Mouse (Mus musculus) hindbrain, postnatal 0 days (tissue): Measurements from ENCODE around the gene Sepsecs. TPM values are rescaled to one million over a fixed set of nuclear protein-coding genes. Genes with fewer than 3 reads are reported as not detected.
A peak's percentile ranks its signal among the peaks of the same experiment; 100 is the strongest.

ENCODE experiments used
- ATAC-seq: fragments of 200-750 bp; cut with Nextera tagmentation; 2 replicates; pipeline ENCODE4 v1.8.0; 2017; ENCODE audit warnings: mild to moderate bottlenecking, moderate TSS enrichment, moderate library complexity
- DNase-seq: peaks from one replicate; pipeline ENCODE4 v3.0.0-alpha.2; 2015; ENCODE audit warnings: low spot score
- H3K27ac ChIP-seq: fragments of 300-500 bp; sonication (generic); 2 replicates; pipeline ENCODE4 v1.5.1; 2014; ENCODE audit warnings: mild to moderate bottlenecking
- H3K27me3 ChIP-seq: fragments of 300-500 bp; sonication (generic); 2 replicates; pipeline ENCODE4 v1.6.1; 2014; ENCODE audit warnings: low read length, mixed read lengths; ENCODE audit not compliant: insufficient read depth
- H3K36me3 ChIP-seq: fragments of 300-500 bp; sonication (generic); 2 replicates; pipeline ENCODE4 v1.6.1; 2014; ENCODE audit warnings: low read length, mixed read lengths; ENCODE audit not compliant: insufficient read depth
- H3K4me1 ChIP-seq: fragments of 300-500 bp; sonication (generic); 2 replicates; pipeline ENCODE4 v1.6.1; 2014; ENCODE audit warnings: antibody characterized with exemption, low read length, mixed read lengths; ENCODE audit not compliant: insufficient read depth
- H3K4me2 ChIP-seq: fragments of 300-500 bp; sonication (generic); 2 replicates; pipeline ENCODE4 v1.6.1; 2014; ENCODE audit warnings: low read depth, mild to moderate bottlenecking, low read length, moderate library complexity, mixed read lengths
- H3K4me3 ChIP-seq: fragments of 300-500 bp; sonication (generic); 2 replicates; pipeline ENCODE4 v1.5.1; 2014; ENCODE audit warnings: low read length
- H3K9ac ChIP-seq: fragments of 300-500 bp; sonication (generic); replicated peaks from 2 replicates; pipeline ENCODE4 v1.6.1; 2014; ENCODE audit warnings: mild to moderate bottlenecking, low read length, moderate library complexity, mixed read lengths
- H3K9me3 ChIP-seq: fragments of 300-500 bp; sonication (generic); 2 replicates; pipeline ENCODE4 v1.6.1; 2016; ENCODE audit warnings: low read length, mixed read lengths
- CTCF ChIP-seq: IDR thresholded peaks from 2 replicates; pipeline ENCODE4 v1.5.1; 2016; ENCODE audit warnings: antibody characterized with exemption, control low read depth, low read depth
- WGBS: fragments of 180-500 bp; shearing (Covaris S2); extraction: QIAGEN DNeasy Blood & Tissue Kit; methylation state at CpG from one replicate; pipeline ENCODE4 v1.1.7; 2014; 5-methylcytosine and 5-hydroxymethylcytosine counted together
- polyA plus RNA-seq: library from polyadenylated mRNA; unstranded; fragments of >200 nt; fragmentation: Nextera tagmentation; extraction: Ambion mirVana; gene quantifications from 2 replicates; pipeline ENCODE4 v1.2.1, GENCODE M21; 2015
- total RNA-seq: library from RNA; depleted of rRNA; stranded (reverse); fragments of >200 nt; gene quantifications from 2 replicates; pipeline ENCODE4 v1.2.3, GENCODE M21; 2014; rRNA removed

The Sepsecs gene
- total and polyA plus RNA-seq, 2 experiments from 2014 or later = 4.5 to 7.2 TPM

DNA sequence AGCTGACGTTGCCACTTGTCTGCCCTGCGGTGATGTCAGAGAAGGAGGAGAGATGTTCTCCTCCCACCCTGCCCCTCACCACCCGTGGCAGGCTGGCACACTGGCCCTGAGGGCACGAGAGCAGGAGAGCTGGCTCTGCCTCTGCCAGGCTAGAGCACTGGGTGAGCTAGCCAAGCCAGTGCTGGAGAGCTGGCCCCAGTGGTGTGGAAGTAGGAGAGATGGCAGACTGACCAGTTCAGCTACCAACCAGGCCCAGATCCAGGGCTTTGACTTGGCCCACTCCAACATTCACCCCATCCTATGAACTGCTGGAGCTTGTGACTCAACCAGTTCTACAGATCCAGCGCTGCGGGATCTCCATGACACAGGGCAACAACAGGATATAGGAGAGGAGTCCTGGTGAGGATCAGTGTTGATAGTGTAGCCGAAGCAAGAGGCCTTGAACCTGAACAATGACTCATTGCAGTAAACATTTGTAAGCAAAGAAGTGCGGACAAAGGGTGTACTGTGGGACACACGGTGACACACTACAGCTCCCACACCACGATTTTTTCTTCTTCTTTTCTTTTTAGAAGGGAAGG lies 58.1 kb downstream of the Sepsecs start:
- peak; percentile 58; the same call in 1 of the 2 replicates for ATAC-seq
- no peaks in the 10 kb centered on the region for H3K9me3 ChIP-seq
- H3K4me3 ChIP-seq = no peak overlapping the region
- H3K27ac ChIP-seq = no peak overlapping the region
- no peak for TF ChIP-seq CTCF
- no peak overlapping the region for H3K4me2 ChIP-seq
- no peak for DNase-seq
- H3K9ac ChIP-seq = no peak overlapping the region
- H3K4me1 ChIP-seq = no peaks in the 10 kb centered on the region; the same call in 1 of the 2 replicates
- H3K36me3 ChIP-seq = no peaks in the 10 kb centered on the region
- no peaks in the 10 kb centered on the region for H3K27me3 ChIP-seq
- WGBS = 66% methylated on average over 8 of the region's 10 CpGs

DNA sequence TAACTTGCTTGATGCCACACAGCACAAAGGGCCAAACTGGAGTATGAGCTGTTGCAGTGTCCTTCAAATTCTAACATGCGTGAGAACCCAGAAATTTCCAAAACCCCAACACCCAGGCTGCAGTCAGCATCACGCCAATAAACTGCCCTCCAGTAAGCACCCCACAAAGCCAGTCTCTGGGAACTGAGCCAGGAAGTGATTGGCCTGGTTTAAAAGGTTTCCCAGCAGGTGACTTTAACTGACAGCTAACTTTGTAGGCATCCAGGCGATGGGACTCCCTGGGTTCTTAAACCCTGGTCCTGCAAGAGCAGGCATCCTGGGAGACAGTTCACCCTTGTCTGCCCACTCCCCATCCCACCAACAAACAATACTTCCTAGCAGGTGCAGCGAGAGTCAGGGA lies 59.2 kb downstream of the Sepsecs start:
- 42% methylated on average over 4 of the region's 4 CpGs for WGBS
- DNase-seq (peak; percentile 37), ATAC-seq (no peak)
- H3K4me2 ChIP-seq = no peak overlapping the region
- H3K27ac ChIP-seq = no peak overlapping the region
- no peaks in the 10 kb centered on the region for H3K27me3 ChIP-seq
- no peak overlapping the region for H3K9ac ChIP-seq
- no peak overlapping the region for H3K4me3 ChIP-seq
- no peak for TF ChIP-seq CTCF
- H3K9me3 ChIP-seq = no peaks in the 10 kb centered on the region
- no peaks in the 10 kb centered on the region for H3K36me3 ChIP-seq
- no peaks in the 10 kb centered on the region; the same call in 1 of the 2 replicates for H3K4me1 ChIP-seq

DNA sequence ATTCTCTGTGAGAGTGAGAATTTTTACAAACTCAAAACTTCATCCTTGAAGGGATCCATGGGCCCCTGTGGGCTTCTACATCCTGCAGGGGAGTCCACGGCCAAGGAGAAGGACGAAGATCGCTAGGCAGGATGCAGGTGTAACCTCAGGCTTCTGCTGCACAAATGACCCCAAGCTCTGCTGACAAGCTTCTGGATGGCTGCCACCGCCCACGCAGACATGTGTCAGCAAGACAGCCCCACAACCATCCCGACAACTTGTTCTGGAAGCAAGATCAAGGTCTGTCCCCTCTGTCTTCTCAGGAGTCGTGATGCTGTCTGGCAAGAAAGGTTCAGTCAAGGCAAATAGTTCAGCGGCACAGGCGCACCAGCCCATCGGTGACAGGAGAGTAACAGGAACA lies 59.8 kb downstream of the Sepsecs start:
- WGBS = 60% methylated on average over 10 of the region's 10 CpGs
- no peaks in the 10 kb centered on the region for H3K27me3 ChIP-seq
- no peak for TF ChIP-seq CTCF
- DNase-seq (no peak), ATAC-seq (no peak)
- H3K9me3 ChIP-seq = no peaks in the 10 kb centered on the region
- H3K9ac ChIP-seq = no peak overlapping the region
- H3K36me3 ChIP-seq = no peaks in the 10 kb centered on the region
- no peaks in the 10 kb centered on the region for H3K4me1 ChIP-seq
- no peak overlapping the region for H3K4me3 ChIP-seq
- no peak overlapping the region for H3K27ac ChIP-seq
- no peak overlapping the region for H3K4me2 ChIP-seq

DNA sequence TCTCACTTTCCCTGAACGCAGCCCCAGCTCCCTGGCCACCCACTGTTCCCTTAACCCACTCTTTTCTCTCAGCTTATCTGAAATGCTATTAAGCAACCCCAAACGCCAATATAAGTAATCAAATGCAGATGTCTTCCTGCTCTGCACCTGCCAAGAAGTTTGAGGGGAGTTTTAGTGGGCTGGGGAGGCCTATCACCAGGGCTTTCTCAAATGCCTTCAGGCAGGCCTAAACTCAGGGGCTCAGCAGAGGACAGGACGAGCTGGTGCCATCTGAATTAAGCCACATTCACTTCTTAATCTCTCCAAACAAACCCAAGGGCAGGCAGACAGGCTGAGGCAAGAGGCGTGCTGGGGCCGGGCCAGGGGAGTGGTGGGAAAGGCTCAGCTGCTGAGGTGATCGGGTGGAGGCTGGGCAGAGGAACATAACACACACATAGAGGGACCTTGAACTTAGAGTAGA lies 64.9 kb downstream of the Sepsecs start:
- ATAC-seq = no peak

DNA sequence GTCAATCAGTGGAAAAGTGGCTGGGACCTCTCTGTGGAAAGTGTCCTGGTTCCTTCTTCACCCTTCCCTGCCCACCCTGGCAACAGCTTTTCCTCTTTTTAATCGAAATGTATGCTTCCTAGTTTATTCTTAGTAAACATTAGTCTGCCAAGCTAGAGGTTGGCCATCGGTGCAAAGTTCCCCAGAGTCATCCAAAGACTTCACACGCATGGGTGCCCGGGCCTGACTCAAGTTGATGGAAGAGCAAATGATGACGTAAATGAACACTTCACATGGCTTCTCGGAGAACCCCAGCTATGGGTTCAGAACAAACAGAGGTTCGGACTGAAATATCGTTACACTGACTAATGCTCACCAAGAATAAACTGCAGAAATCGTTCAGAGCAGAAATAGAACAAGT lies 78.9 kb downstream of the Sepsecs start:
- no peak for ATAC-seq
- Histone ChIP-seq H3K4me2 (no peak overlapping the region), H3K9me3 (no peaks in the 10 kb centered on the region), H3K4me3 (no peak overlapping the region), H3K9ac (no peak overlapping the region), H3K27ac (no peak overlapping the region), H3K4me1 (no peaks in the 10 kb centered on the region), H3K27me3 (no peaks in the 10 kb centered on the region), H3K36me3 (no peaks in the 10 kb centered on the region)
- TF ChIP-seq CTCF = no peak
- WGBS = 87% methylated on average over 9 of the region's 9 CpGs
- DNase-seq = no peak

More for the DNA sequence above, 64.9 kb downstream of the Sepsecs start:
- no peak overlapping the region for H3K9ac ChIP-seq
- H3K4me2 ChIP-seq = no peak overlapping the region
- no peaks in the 10 kb centered on the region for H3K27me3 ChIP-seq
- 51% methylated on average over 6 of the region's 6 CpGs for WGBS
- H3K36me3 ChIP-seq = no peaks in the 10 kb centered on the region
- no peak overlapping the region for H3K27ac ChIP-seq
- no peak for DNase-seq
- H3K9me3 ChIP-seq = no peaks in the 10 kb centered on the region
- TF ChIP-seq CTCF = no peak
- no peak overlapping the region for H3K4me3 ChIP-seq
- H3K4me1 ChIP-seq = no peaks in the 10 kb centered on the region

Other genes starting within 250 kb of the Sepsecs start
- gene Ccdc149, start 198.2 kb downstream of the Sepsecs start, total RNA-seq = 14.4 and 17.6 TPM in 2 replicates
- 14.5 and 15.6 TPM in 2 replicates for gene Ccdc149, start 198.2 kb downstream of the Sepsecs start, polyA plus RNA-seq
- 19.9 and 20.2 TPM in 2 replicates for gene Lgi2, start 103.2 kb downstream of the Sepsecs start, total RNA-seq
- 11.1 and 11.6 TPM in 2 replicates for gene Lgi2, start 103.2 kb downstream of the Sepsecs start, polyA plus RNA-seq
- gene Pi4k2b, start 71.9 kb upstream of the Sepsecs start, total RNA-seq = 7.7 and 10.5 TPM in 2 replicates
- 2.3 and 2.8 TPM in 2 replicates for gene Pi4k2b, start 71.9 kb upstream of the Sepsecs start, polyA plus RNA-seq
- gene Zcchc4, start 105.7 kb upstream of the Sepsecs start, total RNA-seq = 9.7 and 10.6 TPM in 2 replicates
- 6.7 and 6.9 TPM in 2 replicates for gene Zcchc4, start 105.7 kb upstream of the Sepsecs start, polyA plus RNA-seq
- gene Anapc4, start 164.3 kb upstream of the Sepsecs start, total RNA-seq = 45.8 and 48.8 TPM in 2 replicates
- 73.8 and 77.5 TPM in 2 replicates for gene Anapc4, start 164.3 kb upstream of the Sepsecs start, polyA plus RNA-seq